Mouse (Mus musculus) kidney, adult 2 months (tissue): ENCODE measurements around the gene Rapgef2.

Experiments used
- CTCF ChIP-seq: fragments of 200-500 bp; conservative IDR thresholded peaks from 2 replicates; pipeline ENCODE4 v1.5.1; 2011; ENCODE audit warnings: low read depth, mild to moderate bottlenecking, control low read depth, low read length, moderate library complexity, mixed read lengths; ENCODE audit not compliant: insufficient read depth, insufficient read length
- POLR2A ChIP-seq: fragments of 200-500 bp; IDR thresholded peaks from one replicate; pipeline ENCODE4 v1.6.1; 2011; ENCODE audit warnings: low read depth, low read length, control low read depth

- no peak for TF ChIP-seq POLR2A
- no peak for TF ChIP-seq CTCF
Measured at GRCm38 (mm10) chr3:79218566-79219051, 67.7 kb downstream of the Rapgef2 start.
